10 mouse cellular contexts compared by ENCODE assay signal in the genomic region with DNA sequence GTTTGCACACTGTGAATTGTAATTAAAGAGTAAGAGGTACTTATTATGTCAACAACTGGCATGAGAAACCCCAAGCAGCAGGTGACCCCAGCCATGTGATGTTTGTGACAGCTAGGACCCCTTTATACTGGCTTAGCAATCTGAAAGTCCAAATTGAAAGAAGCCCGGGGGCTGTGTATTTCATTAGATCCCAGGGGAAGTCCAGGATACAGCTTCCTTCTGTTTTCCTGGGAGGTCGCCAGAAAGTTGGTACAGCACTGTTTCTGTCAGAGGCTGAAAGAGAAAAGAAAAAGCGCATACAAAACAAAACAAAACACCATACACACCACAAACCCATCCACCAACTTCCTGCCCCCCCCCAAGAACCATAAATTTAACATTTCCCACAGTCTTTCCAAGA.
DNase-seq lines count a peak whose midpoint lies in the region; ATAC-seq and TF ChIP-seq lines count a peak whose summit lies in the region.
"Had no signal": no experiment of that assay in that cellular context is flagged by ENCODE, and none has a peak within 500 bp of the region (broad histone marks: within the 10 kb centered on the region; RNA-seq: fewer than 3 reads in every experiment).

No protein-coding gene starts in this region.

- intact Hi-C loops in gastrocnemius, adult 2 months (cut with DNase I) = no loop called here
- intact Hi-C loops in gastrocnemius, postnatal 14 days (cut with DNase I; ENCODE audit: low total_unique reads) = no loop called here
- intact Hi-C loops in left cerebral cortex, postnatal 4 days (cut with DNase I) = no loop called here

- H3K4me2 ChIP-seq in hindbrain, embryonic 16.5 days (ENCODE audit: low read length) = no peak overlapping the region

- TF ChIP-seq CTCF in gastrocnemius, adult 2 months (IDR thresholded peaks at IDR 0.05) = no peak

- H3K27ac ChIP-seq in gastrocnemius, adult 2 months = peak overlapping the region; percentile 41
- H3K27ac ChIP-seq in hindbrain, embryonic 16.5 days (ENCODE audit: low read depth, low read length) = peak overlapping the region; percentile 31; the same call in 1 of the 2 replicates

- peak; percentile 32 for DNase-seq in gastrocnemius, adult 2 months
- no peak for DNase-seq in gastrocnemius, postnatal 14 days
- DNase-seq in left cerebral cortex, postnatal 4 days = peak; percentile 54
- no peak for DNase-seq in left cerebral cortex, adult 18-20 months (ENCODE audit: low spot score in 2 of 2)
- peak; percentile 53 for DNase-seq in lung, postnatal 10 days
- no peak for DNase-seq in spleen, adult 12 weeks (ENCODE audit: low spot score)
- DNase-seq in frontal cortex, adult 2 months (ENCODE audit: extremely low spot score in 1 of 2, low spot score in 1 of 2) = no peak

- 35% methylated on average over 3 of the region's 3 CpGs for WGBS in hindbrain, embryonic 16.5 days

- no peaks in the 10 kb centered on the region for H3K27me3 ChIP-seq in hindbrain, embryonic 16.5 days (replicated peaks; ENCODE audit: control insufficient read depth, insufficient read depth, low read length)

- H3K4me3 ChIP-seq in gastrocnemius, adult 2 months = no peak overlapping the region; the same call in 1 of the 2 replicates
- no peak overlapping the region for H3K4me3 ChIP-seq in hindbrain, embryonic 16.5 days (ENCODE audit: low read length)
- H3K4me3 ChIP-seq: erythroblast, embryonic 14.5 days had no signal

- no peaks in the 10 kb centered on the region for H3K9me3 ChIP-seq in hindbrain, embryonic 16.5 days (ENCODE audit: control insufficient read depth, low read length)

- peaks cover 5% of the 10 kb centered on the region; the same call in 1 of the 2 replicates for H3K4me1 ChIP-seq in hindbrain, embryonic 16.5 days (ENCODE audit: control insufficient read depth, insufficient read depth, low read depth, low read length)

- H3K9ac ChIP-seq in hindbrain, embryonic 16.5 days (ENCODE audit: low read depth, low read length) = no peak overlapping the region

- H3K36me3 ChIP-seq in hindbrain, embryonic 16.5 days (ENCODE audit: control insufficient read depth, insufficient read depth, low read length) = no peaks in the 10 kb centered on the region

- peak; percentile 71 for ATAC-seq in hindbrain, embryonic 16.5 days
- ATAC-seq: activated CD4-positive, CD25-positive, alpha-beta regulatory T cell, adult 4 months had no signal

Comparison
In these comparisons a context has a peak if more than half of its experiments do, and no peak if none do; other contexts are left out.
1. DNase-seq: peak in gastrocnemius, adult 2 months (single experiment), left cerebral cortex, postnatal 4 days (single experiment) and lung, postnatal 10 days (single experiment); none in gastrocnemius, postnatal 14 days (single experiment), left cerebral cortex, adult 18-20 months (0 of 2), spleen, adult 12 weeks (single experiment) and frontal cortex, adult 2 months (0 of 2).